Mouse (Mus musculus): ENCODE data around the gene Snx20.

GRCm38 (mm10) chr8:88630225-88630624 is 5.7 kb downstream of the Snx20 start:
- no peak for TF ChIP-seq TCF12 (IDR thresholded peaks at IDR 0.05; ENCODE audit: low read depth, low read length)
- no peak for TF ChIP-seq POLR2A (IDR thresholded peaks at IDR 0.05; ENCODE audit: low read depth, low read length)
- TF ChIP-seq CTCF (conservative IDR thresholded peaks at IDR 0.05 in 1 of 2, IDR thresholded peaks at IDR 0.05 in 1 of 2; ENCODE audit: low read depth in 2 of 2, low read length in 2 of 2), result no peak
- TF ChIP-seq HCFC1 (IDR thresholded peaks at IDR 0.05; ENCODE audit: low read depth, low read length), result no peak
